Mouse (Mus musculus): Measurements from ENCODE around the gene Vps13c. TPM values are rescaled to one million over a fixed set of nuclear protein-coding genes. Genes with fewer than 3 reads are reported as not detected.

Vps13c gene
- polyA plus RNA-seq, 2 experiments, result 4.0 to 7.4 TPM

GRCm38 (mm10) chr9:68022311-68023043 is 182.3 kb downstream of the Vps13c start:
- H3K4me3 ChIP-seq (replicated peaks; ENCODE audit: low read length), result no peak overlapping the region
- no peaks in the 10 kb centered on the region for H3K27me3 ChIP-seq (ENCODE audit: control insufficient read depth, insufficient read depth, low read length)
- H3K27ac ChIP-seq (replicated peaks; ENCODE audit: low read depth, low read length), result no peak overlapping the region
- no peak for TF ChIP-seq POLR2A (IDR thresholded peaks at IDR 0.05; ENCODE audit: borderline replicate concordance, extremely low read depth, insufficient read depth, insufficient read length)
- H3K36me3 ChIP-seq (ENCODE audit: control insufficient read depth, insufficient read depth, low read length), result no peaks in the 10 kb centered on the region
- H3K9me3 ChIP-seq (ENCODE audit: control insufficient read depth, low read length), result no peaks in the 10 kb centered on the region
- no peak overlapping the region for H3K9ac ChIP-seq (ENCODE audit: low read depth, low read length, severe bottlenecking)
- 0 out of 2 replicates have a peak, but pooled peaks cover 2% of the 10 kb centered on the region for H3K4me1 ChIP-seq (ENCODE audit: control insufficient read depth, insufficient read depth, low read length)
- DNase-seq (ENCODE audit: low spot score) (peak; percentile 17), ATAC-seq (ENCODE audit: low FRiP score, low read depth) (no peak)
- WGBS, result 47% methylated on average over 9 of the region's 9 CpGs
- no peak overlapping the region for H3K4me2 ChIP-seq (replicated peaks; ENCODE audit: low read depth, low read length, severe bottlenecking)

- Histone ChIP-seq H3K27me3 (ENCODE audit: control insufficient read depth, insufficient read depth, low read length) (no peaks in the 10 kb centered on the region), H3K27ac (replicated peaks; ENCODE audit: low read depth, low read length) (no peak overlapping the region), H3K4me3 (replicated peaks; ENCODE audit: low read length) (no peak overlapping the region), H3K4me1 (ENCODE audit: control insufficient read depth, insufficient read depth, low read length) (no peaks in the 10 kb centered on the region), H3K9ac (ENCODE audit: low read depth, low read length, severe bottlenecking) (no peak overlapping the region), H3K36me3 (ENCODE audit: control insufficient read depth, insufficient read depth, low read length) (no peaks in the 10 kb centered on the region), H3K9me3 (ENCODE audit: control insufficient read depth, low read length) (no peaks in the 10 kb centered on the region), H3K4me2 (replicated peaks; ENCODE audit: low read depth, low read length, severe bottlenecking) (no peak overlapping the region)
- WGBS, result 61% methylated on average over 4 of the region's 4 CpGs
- DNase-seq (ENCODE audit: low spot score) (no peak), ATAC-seq (ENCODE audit: low FRiP score, low read depth) (no peak)
- no peak for TF ChIP-seq POLR2A (IDR thresholded peaks at IDR 0.05; ENCODE audit: borderline replicate concordance, extremely low read depth, insufficient read depth, insufficient read length)
These were observed 188.4 kb downstream of the Vps13c start for GRCm38 (mm10) chr9:68028631-68029030.

GRCm38 (mm10) chr9:68033771-68034170 is 193.6 kb downstream of the Vps13c start:
- Histone ChIP-seq H3K4me1 (ENCODE audit: control insufficient read depth, insufficient read depth, low read length) (no peaks in the 10 kb centered on the region), H3K36me3 (ENCODE audit: control insufficient read depth, insufficient read depth, low read length) (no peaks in the 10 kb centered on the region), H3K4me3 (replicated peaks; ENCODE audit: low read length) (no peak overlapping the region), H3K9me3 (ENCODE audit: control insufficient read depth, low read length) (no peaks in the 10 kb centered on the region), H3K27ac (replicated peaks; ENCODE audit: low read depth, low read length) (no peak overlapping the region), H3K9ac (ENCODE audit: low read depth, low read length, severe bottlenecking) (no peak overlapping the region), H3K27me3 (ENCODE audit: control insufficient read depth, insufficient read depth, low read length) (no peaks in the 10 kb centered on the region), H3K4me2 (replicated peaks; ENCODE audit: low read depth, low read length, severe bottlenecking) (no peak overlapping the region)
- ATAC-seq (ENCODE audit: low FRiP score, low read depth) (no peak), DNase-seq (ENCODE audit: low spot score) (no peak)
- no peak for TF ChIP-seq POLR2A (IDR thresholded peaks at IDR 0.05; ENCODE audit: borderline replicate concordance, extremely low read depth, insufficient read depth, insufficient read length)
- 67% methylated on average over 5 of the region's 5 CpGs for WGBS

Other genes starting within 250 kb of the Vps13c start
- gene C2cd4b, start 81.0 kb upstream of the Vps13c start, polyA plus RNA-seq (2012; rRNA removed), result 1.3 and 1.6 TPM in 2 replicates
- gene C2cd4b, start 81.0 kb upstream of the Vps13c start, polyA plus RNA-seq (2014; fragmentation: Nextera tagmentation; extraction: Ambion mirVana), result 0.77 and 0.91 TPM in 2 replicates
- 1.3 and 2.9 TPM in 2 replicates for gene C2cd4a, start 8.1 kb upstream of the Vps13c start, polyA plus RNA-seq (2012; rRNA removed)
- gene C2cd4a, start 8.1 kb upstream of the Vps13c start, polyA plus RNA-seq (2014; fragmentation: Nextera tagmentation; extraction: Ambion mirVana), result 0.80 and 1.0 TPM in 2 replicates